Mouse (Mus musculus) stomach, embryonic 15.5 days (tissue): ENCODE data around the gene Kansl1l. TPM values are rescaled to one million over a fixed set of nuclear protein-coding genes. Genes with fewer than 3 reads are reported as not detected.

Source experiments
- ATAC-seq: fragments of 200-750 bp; cut with Nextera tagmentation; 2 replicates; pipeline ENCODE4 v1.8.0; 2017; ENCODE audit warnings: low read depth, moderate number of reproducible peaks, moderate TSS enrichment; ENCODE audit not compliant: insufficient read depth, low FRiP score
- H3K27ac ChIP-seq: fragments of 300-500 bp; sonication (generic); 2 replicates; pipeline ENCODE4 v1.5.1; 2015; ENCODE audit warnings: mild to moderate bottlenecking, inconsistent platforms
- H3K27me3 ChIP-seq: fragments of 300-500 bp; sonication (generic); replicated peaks from 2 replicates; pipeline ENCODE4 v1.6.1; 2015; ENCODE audit warnings: inconsistent platforms
- H3K36me3 ChIP-seq: fragments of 300-500 bp; sonication (generic); 2 replicates; pipeline ENCODE4 v1.6.1; 2015; ENCODE audit warnings: inconsistent platforms
- H3K4me1 ChIP-seq: fragments of 300-500 bp; sonication (generic); 2 replicates; pipeline ENCODE4 v1.6.1; 2015; ENCODE audit warnings: inconsistent platforms
- H3K4me2 ChIP-seq: fragments of 300-500 bp; sonication (generic); 2 replicates; pipeline ENCODE4 v1.6.1; 2015; ENCODE audit warnings: mild to moderate bottlenecking, inconsistent platforms
- H3K4me3 ChIP-seq: fragments of 300-500 bp; sonication (generic); replicated peaks from 2 replicates; pipeline ENCODE4 v1.5.1; 2015; ENCODE audit warnings: inconsistent platforms
- H3K9ac ChIP-seq: fragments of 300-500 bp; sonication (generic); 2 replicates; pipeline ENCODE4 v1.6.1; 2015; ENCODE audit warnings: inconsistent platforms
- H3K9me3 ChIP-seq: fragments of 300-500 bp; sonication (generic); 2 replicates; pipeline ENCODE4 v1.6.1; 2016; ENCODE audit warnings: inconsistent platforms
- WGBS: fragments of 180-500 bp; shearing (Covaris S2); methylation state at CpG from one replicate; pipeline ENCODE4 v1.1.7; 2015; 5-methylcytosine and 5-hydroxymethylcytosine counted together
- polyA plus RNA-seq: library from polyadenylated mRNA; unstranded; fragments of >200 nt; fragmentation: Nextera tagmentation; extraction: Ambion mirVana; gene quantifications from 2 replicates; pipeline ENCODE4 v1.2.1, GENCODE M21; 2015

Gene Kansl1l
- 14.3 TPM in 2 replicates for polyA plus RNA-seq

DNA sequence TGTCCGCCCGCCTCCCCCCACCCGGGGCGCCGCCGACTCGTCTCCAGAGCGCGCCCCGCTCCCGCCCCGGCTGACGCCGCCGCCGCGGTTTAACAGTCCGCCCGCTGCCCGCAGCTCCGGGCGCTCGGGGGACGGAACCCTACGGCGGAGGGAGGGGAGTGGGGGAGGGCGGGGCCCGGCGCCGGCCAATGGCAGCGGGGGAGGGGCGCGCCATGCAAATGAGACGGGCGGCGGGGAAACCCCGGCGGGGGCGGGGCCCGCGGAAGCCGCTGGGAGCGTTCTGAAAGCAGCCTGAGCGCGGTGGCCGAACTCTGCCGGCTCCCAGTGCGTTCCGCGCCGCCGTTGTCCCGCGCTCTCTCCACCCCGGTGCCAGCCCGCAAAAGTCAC is at the start of gene Kansl1l:
Gene Kansl1l (minus strand): TSS at position 110 of the 387 bp plus-strand sequence.
- peak within 1 kb of the TSS; percentile 77 for H3K9ac ChIP-seq
- ATAC-seq = peak; percentile 88
- under 1% methylated on average over 48 of the region's 56 CpGs for WGBS

DNA sequence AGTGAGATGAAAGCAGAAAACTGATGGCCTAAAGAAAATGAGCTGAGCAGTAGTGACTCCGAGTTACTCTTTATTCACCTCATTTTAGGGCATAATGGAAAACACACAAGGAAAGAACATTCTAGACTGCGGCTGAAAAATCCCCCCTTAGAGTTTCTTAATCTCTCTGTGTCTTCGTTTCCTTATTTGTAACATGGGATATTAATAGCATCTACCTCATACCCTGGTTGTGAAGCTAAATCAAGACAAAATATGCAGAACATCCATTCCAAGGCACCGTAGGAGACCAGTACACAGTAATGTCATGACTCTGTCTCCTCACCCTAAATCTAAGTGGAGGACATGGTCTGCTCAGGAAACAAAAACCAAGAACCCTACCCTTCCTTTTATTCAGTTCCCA is 48.3 kb upstream of the Kansl1l start:
- H3K27me3 ChIP-seq = no peaks in the 10 kb centered on the region
- no peak overlapping the region for H3K9ac ChIP-seq
- H3K27ac ChIP-seq = no peak overlapping the region
- no peaks in the 10 kb centered on the region for H3K9me3 ChIP-seq
- 79% methylated on average over 4 of the region's 4 CpGs for WGBS
- H3K4me2 ChIP-seq = no peak overlapping the region
- H3K36me3 ChIP-seq = no peaks in the 10 kb centered on the region
- no peak overlapping the region for H3K4me3 ChIP-seq
- no peak for ATAC-seq
- H3K4me1 ChIP-seq = peaks cover 3% of the 10 kb centered on the region; the same call in 1 of the 2 replicates

More for the DNA sequence above, at the start of gene Kansl1l:
- no peaks in the 10 kb centered on the region for H3K27me3 ChIP-seq
- peak within 1 kb of the TSS; percentile 92 for H3K4me2 ChIP-seq
- H3K4me1 ChIP-seq = no peaks in the 10 kb centered on the region
- no peaks in the 10 kb centered on the region for H3K36me3 ChIP-seq
- peak within 1 kb of the TSS; percentile 98 for H3K27ac ChIP-seq
- peak within 1 kb of the TSS; percentile 65 for H3K4me3 ChIP-seq
- H3K9me3 ChIP-seq = no peaks in the 10 kb centered on the region

DNA sequence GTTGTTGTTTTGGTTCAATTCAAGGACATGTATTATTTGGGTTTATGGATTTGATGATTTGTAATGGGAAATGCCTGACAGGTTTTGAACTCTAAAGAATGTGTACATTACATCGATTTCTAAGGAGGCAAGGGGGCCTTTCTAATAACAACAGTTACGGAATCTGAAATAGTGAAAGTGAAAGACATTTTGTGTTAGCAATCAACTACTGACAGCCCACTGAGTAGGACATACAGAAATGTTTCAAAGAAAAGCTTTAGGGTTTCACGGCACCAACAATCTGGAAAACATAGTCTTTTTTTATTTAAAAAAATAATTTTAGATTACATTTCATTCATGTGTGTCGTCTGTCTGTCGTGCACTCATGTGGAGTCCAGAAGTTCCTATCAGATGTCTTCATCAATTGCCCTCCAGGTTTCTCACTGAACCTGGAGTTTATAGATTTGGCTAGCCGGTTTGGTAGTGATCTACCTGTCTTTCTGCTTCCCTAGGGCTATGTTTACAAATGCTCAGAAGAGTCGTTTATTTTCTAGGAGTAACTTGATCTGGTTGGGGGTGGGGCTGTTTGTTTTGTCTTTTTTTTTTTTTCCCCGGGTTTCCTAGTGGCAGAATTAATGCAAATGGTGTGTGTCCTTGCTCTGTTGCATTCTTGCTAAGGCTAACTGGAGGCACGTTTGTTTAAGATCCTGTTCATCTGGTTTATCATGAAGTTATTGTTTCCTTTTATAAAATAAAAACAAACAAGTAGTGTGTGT is 46.6 kb upstream of the Kansl1l start:
- 11% methylated on average over 9 of the region's 9 CpGs for WGBS
- H3K4me1 ChIP-seq = peaks cover 3% of the 10 kb centered on the region; the same call in 1 of the 2 replicates
- no peak overlapping the region for H3K9ac ChIP-seq
- H3K27me3 ChIP-seq = no peaks in the 10 kb centered on the region
- peak overlapping the region; percentile 59 for H3K4me2 ChIP-seq
- peak overlapping the region; percentile 69 for H3K27ac ChIP-seq
- ATAC-seq = no peak
- H3K36me3 ChIP-seq = peaks cover 3% of the 10 kb centered on the region; the same call in 1 of the 2 replicates
- H3K9me3 ChIP-seq = no peaks in the 10 kb centered on the region
- H3K4me3 ChIP-seq = peak overlapping the region; percentile 86

DNA sequence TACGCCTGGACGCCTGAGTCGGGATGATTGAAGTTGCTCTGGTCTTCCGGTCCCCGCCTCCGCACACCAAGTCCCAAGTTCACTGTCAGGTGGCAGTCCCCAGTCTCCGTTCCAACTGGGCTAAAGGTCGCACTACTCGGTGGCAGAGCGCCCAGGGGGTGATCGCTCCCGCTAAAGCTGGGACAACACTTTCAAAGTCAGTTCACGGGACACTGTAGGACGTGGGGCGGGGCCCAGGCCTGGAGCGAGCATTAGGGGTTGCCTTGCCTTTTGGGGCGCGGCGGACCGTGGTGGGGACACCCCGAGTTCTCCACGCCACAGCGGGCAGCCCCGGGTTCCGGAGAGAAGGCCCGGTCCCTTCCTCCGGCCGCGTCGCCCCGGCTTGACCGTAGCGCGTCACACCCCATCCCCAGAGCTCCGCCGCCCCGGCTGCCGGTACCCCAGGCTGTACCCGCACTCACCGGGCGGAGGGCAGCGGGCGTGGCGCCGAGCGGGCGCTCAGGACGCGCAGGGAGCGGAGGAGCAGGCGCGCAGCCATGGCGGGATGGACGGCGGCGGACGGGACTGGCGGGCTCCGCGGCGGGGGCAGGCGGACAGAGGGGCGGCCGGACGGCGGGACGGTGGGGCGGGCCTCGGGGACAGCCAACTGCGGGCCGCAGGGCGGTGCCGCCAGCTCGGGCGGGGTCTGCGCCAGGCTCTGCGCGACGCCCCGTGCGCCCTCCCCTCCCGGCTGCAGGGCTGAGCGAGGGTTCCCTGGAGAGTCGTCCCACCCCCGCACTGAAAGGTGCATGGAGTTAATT is 45.5 kb upstream of the Kansl1l start, which contains the start of gene Acadl:
Gene Acadl (minus strand): TSS at position 566 of the 800 bp plus-strand sequence.
- Histone ChIP-seq H3K9me3 (no peaks in the 10 kb centered on the region), H3K36me3 (peaks cover 4% of the 10 kb centered on the region; the same call in 1 of the 2 replicates), H3K9ac (peak within 1 kb of the TSS; percentile 70), H3K4me1 (peaks cover 3% of the 10 kb centered on the region; the same call in 1 of the 2 replicates), H3K4me2 (peak within 1 kb of the TSS; percentile 59), H3K4me3 (peak within 1 kb of the TSS; percentile 86), H3K27me3 (no peaks in the 10 kb centered on the region), H3K27ac (peak within 1 kb of the TSS; percentile 92)
- under 1% methylated on average over 74 of the region's 85 CpGs for WGBS
- ATAC-seq = peak; percentile 96

DNA sequence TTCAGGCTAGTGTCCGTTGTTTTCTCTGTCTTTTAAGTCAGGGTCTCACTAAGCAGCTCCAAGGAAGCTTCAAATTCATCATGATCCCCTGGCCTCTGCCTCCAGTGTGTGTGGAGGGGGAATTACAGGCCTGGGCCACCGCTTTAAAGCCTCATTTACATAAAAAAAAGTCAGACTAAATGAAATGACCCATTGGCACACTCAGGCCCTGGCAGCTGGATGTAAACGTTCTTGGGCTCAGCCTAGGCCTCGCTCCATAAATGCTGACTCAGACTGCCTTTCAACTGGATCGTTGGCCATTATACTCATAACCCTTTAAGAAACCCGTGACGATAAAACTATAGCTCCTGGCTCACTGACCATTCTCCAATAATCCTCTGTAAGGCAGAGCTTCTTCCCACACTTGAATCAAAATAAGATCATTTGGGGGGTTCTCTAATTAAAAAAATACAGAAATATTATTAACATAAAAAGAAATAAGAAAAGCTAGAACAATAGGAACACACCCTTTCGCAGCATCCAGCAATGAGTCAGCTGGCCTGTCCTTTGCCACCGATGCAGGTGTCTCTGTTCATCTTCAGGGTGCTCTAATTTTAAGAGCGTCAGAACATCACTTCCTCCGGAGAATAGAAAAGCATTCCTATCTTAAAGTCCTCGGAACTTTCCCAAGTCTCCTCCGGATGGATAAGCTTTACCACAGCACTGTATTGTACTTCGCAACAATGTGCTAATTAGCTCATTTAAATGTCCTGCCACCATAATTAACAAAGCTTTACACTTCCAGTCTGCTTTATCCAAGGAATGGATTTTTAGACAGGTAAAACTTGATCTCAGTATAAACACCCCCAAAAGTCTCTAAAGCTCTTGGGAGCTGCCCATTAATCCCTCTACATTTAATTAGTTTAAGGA is 44.7 kb upstream of the Kansl1l start:
- WGBS = 27% methylated on average over 14 of the region's 14 CpGs
- Histone ChIP-seq H3K4me1 (peaks cover 3% of the 10 kb centered on the region; the same call in 1 of the 2 replicates), H3K27ac (0 out of 2 replicates have a peak overlapping the region, but pooled peaks have one; percentile 92), H3K4me2 (peak overlapping the region; percentile 59), H3K9ac (peak overlapping the region; percentile 70; the same call in 1 of the 2 replicates), H3K36me3 (peaks cover 12% of the 10 kb centered on the region), H3K4me3 (peak overlapping the region; percentile 86), H3K27me3 (no peaks in the 10 kb centered on the region), H3K9me3 (no peaks in the 10 kb centered on the region)
- ATAC-seq = no peak

DNA sequence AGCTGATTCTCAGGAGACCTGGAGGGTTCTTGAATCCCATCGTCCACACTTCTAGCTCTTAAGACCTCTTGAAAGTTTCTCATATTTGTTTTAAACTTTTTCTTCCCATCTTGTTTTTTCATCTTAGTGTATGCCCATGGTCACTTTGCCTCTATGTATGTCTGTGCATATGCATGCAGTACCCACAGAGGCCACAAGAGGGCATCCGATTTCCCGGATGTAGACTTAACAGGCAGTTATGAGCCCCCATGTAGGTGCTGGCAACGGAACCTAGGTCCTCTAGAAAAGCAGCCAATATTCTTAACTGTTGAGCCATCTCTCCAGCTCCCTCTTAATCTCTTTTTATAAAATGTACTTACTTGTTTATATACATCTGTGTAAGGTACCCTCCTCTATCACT is 30.1 kb upstream of the Kansl1l start:
- Histone ChIP-seq H3K4me1 (no peaks in the 10 kb centered on the region), H3K36me3 (peaks cover 35% of the 10 kb centered on the region), H3K27me3 (no peaks in the 10 kb centered on the region), H3K27ac (no peak overlapping the region), H3K4me2 (no peak overlapping the region), H3K9ac (no peak overlapping the region), H3K9me3 (0 out of 2 replicates have a peak, but pooled peaks cover 3% of the 10 kb centered on the region), H3K4me3 (no peak overlapping the region)
- 94% methylated on average over 4 of the region's 4 CpGs for WGBS
- no peak for ATAC-seq

DNA sequence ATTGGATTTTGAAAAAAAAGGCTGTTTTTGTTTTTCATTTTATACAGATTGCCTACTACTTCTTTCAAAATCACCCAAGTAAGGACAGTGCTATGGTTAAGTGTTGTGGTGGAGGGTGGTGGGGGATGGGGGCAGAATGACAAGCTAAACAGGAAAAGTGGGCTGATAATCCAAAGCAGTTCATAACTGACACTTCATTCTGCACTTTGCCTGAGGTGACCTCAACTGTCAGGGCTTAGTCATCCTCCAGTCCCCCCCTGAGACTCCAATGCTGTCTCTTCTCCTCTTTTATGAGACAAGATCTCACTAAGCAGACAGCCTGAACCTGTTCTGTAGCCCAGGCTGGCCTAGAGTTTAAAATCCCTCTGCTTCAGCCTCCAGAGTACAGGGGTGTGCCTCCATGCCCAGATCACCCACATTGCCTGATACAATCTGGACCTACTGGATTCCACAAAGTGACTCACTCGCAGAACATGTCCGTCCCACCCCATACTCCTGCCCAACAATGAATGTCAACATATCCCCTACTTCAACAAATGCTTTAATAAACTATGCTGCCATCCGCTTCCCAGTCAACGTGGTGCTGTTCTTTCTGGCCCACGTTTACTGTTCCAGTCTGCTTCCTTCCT is 28.4 kb upstream of the Kansl1l start:
- Histone ChIP-seq H3K27me3 (no peaks in the 10 kb centered on the region), H3K4me3 (no peak overlapping the region), H3K4me2 (no peak overlapping the region), H3K9ac (no peak overlapping the region), H3K4me1 (no peaks in the 10 kb centered on the region), H3K9me3 (0 out of 2 replicates have a peak, but pooled peaks cover 3% of the 10 kb centered on the region), H3K36me3 (peaks cover 39% of the 10 kb centered on the region), H3K27ac (no peak overlapping the region)
- WGBS = 75% methylated on average over 5 of the region's 5 CpGs
- peak; percentile 63; the same call in 1 of the 2 replicates for ATAC-seq

DNA sequence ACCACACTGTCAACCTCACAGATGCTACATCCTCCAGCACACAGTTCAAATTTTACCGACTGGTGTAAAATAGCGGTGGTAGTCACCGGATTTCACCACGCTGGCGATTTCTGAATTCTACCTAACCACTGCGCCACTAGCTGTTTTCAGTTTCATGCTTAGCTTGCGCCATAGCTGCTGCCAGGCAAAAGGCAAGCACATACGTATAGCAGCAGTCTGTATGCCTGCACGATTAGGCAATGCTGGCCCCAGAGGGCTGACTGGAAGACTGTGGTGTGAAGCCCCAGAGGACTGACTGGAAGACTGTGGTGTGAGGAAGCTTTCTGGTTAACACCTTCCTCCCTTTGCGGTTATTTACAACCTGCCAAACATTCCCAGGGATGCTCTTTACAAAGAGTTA is 24.6 kb upstream of the Kansl1l start:
- Histone ChIP-seq H3K9ac (no peak overlapping the region), H3K27me3 (no peaks in the 10 kb centered on the region), H3K4me2 (no peak overlapping the region), H3K4me3 (no peak overlapping the region), H3K4me1 (peaks cover 5% of the 10 kb centered on the region; the same call in 1 of the 2 replicates), H3K36me3 (peaks cover 26% of the 10 kb centered on the region), H3K27ac (no peak overlapping the region), H3K9me3 (no peaks in the 10 kb centered on the region)
- no peak for ATAC-seq
- WGBS = 85% methylated on average over 10 of the region's 10 CpGs

DNA sequence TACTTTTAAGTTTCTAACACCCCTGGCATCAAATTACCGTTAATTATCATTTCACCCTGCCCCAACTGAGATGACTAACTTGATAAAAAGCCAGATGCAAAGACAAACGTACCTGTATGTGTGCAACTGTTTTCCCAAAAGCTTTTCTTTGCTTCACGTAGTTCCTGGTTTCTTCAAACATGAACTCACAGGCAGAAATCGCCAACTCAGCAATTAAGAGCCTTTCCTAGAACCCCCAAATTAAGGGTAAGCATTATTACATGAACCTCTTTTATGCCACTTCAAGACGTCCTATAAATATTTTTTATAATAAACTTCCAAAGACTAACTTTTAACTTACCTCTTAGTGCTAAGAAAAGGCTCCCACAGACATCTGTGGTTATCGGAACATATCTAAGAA is 24.1 kb upstream of the Kansl1l start:
- H3K9me3 ChIP-seq = no peaks in the 10 kb centered on the region
- WGBS = 76% methylated on average over 6 of the region's 6 CpGs
- H3K4me2 ChIP-seq = no peak overlapping the region
- no peak overlapping the region for H3K9ac ChIP-seq
- H3K36me3 ChIP-seq = peaks cover 25% of the 10 kb centered on the region
- H3K4me1 ChIP-seq = peaks cover 5% of the 10 kb centered on the region; the same call in 1 of the 2 replicates
- H3K4me3 ChIP-seq = no peak overlapping the region
- H3K27me3 ChIP-seq = no peaks in the 10 kb centered on the region
- no peak overlapping the region for H3K27ac ChIP-seq
- ATAC-seq = no peak

DNA sequence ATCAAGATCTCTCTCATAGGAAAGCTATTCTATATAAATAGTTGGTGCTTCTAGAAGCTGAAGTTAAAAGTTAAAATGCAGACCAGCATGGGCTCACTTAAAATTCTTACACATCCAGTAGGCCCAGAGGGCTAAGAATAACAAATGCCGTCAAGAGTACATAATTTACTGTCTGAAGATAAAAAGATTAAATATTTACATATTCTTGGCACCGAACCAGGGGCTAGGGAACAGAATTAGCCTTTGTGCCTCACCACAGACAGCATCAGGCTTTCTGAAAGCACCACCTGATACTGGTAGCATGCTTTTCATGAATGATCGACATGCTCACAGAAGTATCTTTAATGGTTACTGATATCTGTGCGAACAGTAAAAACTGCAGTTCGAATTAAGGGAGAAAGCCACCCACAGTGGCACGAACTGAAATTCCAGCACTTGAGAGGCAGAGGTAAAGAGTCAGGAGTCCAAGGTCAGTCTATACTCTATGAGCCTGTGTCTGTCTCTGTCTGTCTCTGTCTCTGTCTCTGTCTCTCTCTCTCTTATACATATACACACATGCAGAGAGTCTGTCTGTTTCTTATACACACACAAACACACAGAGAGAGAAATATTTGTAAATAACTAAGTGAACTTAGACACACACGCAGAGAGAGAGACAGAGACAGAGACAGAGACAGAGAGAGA is 22.5 kb upstream of the Kansl1l start:
- H3K9ac ChIP-seq = no peak overlapping the region
- no peak overlapping the region for H3K4me3 ChIP-seq
- H3K9me3 ChIP-seq = no peaks in the 10 kb centered on the region
- WGBS = 31% methylated on average over 7 of the region's 7 CpGs
- no peaks in the 10 kb centered on the region for H3K27me3 ChIP-seq
- peaks cover 26% of the 10 kb centered on the region for H3K36me3 ChIP-seq
- H3K27ac ChIP-seq = no peak overlapping the region; the same call in 1 of the 2 replicates
- peak; percentile 66; the same call in 1 of the 2 replicates for ATAC-seq
- H3K4me2 ChIP-seq = no peak overlapping the region
- peaks cover 5% of the 10 kb centered on the region; the same call in 1 of the 2 replicates for H3K4me1 ChIP-seq
